Mouse (Mus musculus) ovary, postnatal 10 days (tissue): Measurements from ENCODE around the gene Polh.
A peak's percentile ranks its signal among the peaks of the same experiment; 100 is the strongest.

Experiments
- DNase-seq: peaks from one replicate; pipeline ENCODE4 v3.0.0; 2022; ENCODE audit warnings: low spot score

Polh gene

DNA sequence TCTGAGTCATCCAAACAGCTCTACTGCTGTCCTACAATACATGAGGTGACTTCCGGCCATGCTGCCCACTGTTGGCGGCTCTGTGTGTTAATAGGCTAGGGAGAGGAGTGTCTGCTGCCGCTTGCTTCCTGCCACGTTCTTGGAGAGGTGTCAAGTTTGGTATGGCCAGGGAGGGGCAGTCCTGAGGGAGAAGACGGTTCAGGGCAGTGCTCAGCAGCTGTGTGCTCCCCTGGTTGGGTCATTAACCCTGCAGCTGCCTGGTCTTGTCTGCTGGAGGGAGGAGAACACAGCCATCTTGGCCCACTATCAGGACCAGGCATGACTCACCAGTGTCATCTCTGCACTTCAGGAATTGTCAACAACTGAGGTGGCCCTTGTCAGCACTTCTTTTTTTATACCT is 34.1 kb downstream of the Polh start:
- no peak for DNase-seq

DNA sequence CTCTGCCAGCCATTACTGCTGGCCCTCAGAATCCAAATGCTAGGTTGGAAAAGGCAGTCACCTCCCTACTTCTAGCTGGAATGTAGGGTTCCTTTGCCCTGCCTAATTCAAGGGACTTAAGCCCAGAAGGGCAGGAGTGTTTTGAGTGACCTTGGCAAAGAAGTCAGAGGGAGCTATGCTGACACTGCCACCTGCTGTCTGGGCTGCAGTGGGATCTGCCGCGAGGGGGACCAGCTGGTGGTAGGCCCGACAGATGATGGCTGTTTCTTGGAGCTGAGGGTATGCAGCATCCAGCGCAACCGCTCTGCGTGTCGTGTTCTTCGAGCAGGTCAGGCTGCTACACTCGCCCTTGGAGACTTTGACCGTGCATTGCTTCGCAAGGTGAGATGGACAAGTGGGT is 35.4 kb downstream of the Polh start:
- DNase-seq: no peak

DNA sequence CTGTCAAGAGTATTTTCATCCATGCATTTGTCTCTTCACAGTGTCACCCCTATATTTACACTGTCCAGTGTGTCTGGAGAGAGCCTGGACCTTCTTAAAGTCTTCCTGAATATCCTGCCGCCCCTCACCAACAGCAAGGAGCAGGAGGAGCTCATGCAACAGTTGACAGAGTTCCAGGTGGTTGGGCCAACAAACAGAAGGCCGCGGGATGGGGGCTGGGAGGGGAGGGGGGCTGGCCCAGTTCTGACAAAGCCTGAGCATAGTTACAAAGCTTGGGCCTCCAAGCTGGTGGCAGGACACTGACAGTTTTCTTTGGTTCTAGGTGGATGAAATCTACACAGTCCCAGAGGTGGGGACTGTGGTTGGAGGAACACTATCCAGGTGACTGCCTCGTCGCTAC is 36.2 kb downstream of the Polh start:
- DNase-seq: no peak

DNA sequence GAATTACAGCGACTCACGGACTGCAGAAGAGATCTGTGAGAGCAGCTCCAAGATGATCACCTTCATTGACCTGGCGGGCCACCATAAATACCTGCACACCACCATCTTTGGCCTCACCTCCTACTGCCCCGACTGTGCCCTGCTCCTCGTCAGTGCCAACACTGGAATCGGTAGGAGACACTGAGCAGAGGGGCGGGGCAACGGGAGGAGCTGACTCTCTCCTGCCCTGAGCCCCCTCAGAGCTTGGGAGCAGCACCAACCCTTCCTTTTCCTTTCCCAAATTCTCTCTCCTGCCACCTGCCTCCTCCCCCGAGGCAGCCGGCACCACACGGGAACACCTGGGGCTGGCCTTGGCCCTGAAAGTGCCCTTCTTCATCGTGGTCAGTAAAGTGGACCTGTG is 37.0 kb downstream of the Polh start:
- DNase-seq: no peak

DNA sequence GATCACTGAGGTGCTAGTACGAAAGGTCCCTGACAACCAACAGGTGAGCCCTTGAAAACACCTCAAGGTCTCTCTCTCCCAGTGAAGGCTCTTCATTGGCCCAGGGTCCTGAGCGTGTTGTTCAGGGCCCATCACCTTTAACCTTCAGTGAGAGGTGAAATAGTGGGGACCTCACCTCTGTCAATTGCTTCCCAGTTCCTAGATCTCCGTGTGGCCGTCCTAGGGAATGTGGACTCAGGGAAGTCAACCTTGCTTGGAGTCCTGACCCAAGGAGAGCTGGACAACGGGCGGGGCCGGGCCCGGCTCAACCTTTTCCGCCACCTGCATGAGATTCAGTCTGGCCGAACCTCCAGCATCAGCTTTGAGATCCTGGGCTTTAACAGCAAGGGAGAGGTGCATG is 37.7 kb downstream of the Polh start:
- no peak for DNase-seq

DNA sequence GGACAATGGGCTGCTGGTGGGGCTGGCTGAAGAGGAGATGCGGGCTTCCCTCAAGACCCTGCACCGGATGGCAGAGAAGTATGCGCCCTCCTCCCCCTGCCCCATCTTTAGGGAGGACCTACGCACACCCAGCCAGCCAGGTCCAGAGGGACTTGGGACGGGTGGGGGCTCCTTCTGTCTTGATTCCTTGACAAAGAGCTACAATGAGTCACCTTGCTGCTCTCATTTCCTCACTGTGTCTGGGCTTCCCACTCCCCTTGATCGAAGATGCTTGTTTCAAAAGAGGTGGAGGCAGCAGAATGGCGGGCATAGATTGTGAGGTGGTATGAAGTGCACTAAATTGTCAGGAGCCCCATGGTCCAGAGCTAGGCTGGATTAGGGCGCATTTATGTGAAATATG is 38.1 kb downstream of the Polh start:
- no peak for DNase-seq

DNA sequence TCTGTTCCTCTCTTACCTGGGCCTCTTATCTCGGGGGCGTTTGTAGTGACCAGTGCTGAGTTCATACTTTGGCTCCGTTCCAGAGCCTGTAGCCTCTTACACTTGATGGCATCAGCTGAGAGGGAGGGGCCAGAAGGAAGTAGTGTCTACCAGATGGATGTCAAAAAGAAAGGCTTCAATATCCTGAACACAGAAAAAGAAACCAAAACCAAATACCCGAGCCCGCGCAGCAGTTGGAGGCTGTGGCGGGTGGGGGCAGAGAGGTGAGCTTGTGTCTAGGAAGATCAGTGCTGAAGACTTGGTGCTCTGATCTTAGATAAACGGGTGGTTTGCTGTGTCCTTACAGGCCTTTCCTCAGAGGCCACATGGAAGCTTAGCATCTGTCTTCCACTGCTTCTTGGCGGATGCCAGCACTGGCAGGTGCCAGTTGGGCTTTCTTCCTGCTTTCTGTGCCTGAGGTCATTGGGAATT is 39.5 kb downstream of the Polh start:
- no peak for DNase-seq

DNA sequence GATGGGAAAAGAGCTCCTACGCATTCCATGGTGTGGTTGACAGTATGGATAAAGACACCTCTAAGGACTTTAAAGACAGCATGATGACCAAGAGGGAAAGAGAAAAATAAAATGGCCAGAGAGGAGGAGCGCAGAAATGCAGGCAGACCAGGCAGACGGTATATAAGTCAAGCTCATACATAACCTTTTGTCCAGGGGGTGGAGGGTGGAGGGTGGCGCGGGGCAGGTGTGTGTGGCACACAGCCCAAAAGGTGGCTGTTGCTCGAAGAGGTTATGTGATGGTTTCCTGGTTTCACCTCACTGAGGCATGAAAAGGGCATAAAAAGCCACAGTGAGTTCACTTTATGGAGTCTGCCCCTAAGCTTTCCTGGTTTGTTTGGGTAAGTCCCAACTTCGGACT is 39.9 kb downstream of the Polh start:
- DNase-seq: no peak

DNA sequence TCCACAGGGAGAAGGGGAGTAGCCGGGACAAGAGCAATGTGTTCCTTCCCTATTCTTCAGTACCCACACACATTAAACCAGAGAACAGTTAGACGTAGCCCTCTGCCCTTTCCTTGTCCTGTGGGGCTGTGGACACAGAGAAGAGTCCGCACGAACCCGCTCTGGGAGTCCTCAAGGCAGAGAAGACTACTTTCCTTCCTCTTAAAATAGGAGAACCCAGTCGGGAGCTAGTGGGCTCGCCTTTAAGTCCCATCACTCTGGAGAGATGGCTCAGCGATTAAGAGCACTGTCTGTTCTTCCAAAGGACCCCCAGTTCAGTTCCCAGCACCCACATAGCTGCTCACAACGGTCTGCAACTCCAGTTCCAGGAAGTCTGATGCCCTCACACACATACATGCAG is 40.7 kb downstream of the Polh start:
- no peak for DNase-seq

DNA sequence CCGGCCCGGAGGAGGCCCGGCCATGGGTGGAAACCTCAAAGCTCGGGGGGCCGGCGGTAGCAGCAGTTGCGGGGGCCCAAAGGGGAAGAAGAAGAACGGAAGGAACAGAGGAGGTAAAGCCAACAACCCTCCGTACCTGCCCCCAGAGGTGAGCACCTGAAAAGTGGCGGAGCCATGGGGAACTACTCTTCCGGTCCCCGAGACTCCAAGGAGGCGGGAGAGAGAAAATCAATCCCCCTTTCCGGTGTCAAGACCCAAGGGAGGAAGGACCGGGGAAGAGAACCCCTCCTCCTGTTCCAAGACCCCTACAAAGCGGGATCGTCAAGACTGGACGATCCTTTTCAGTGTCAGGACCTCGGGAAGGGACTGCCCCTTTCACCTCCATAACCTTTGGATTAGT is 41.3 kb downstream of the Polh start:
- DNase-seq: no peak

DNA sequence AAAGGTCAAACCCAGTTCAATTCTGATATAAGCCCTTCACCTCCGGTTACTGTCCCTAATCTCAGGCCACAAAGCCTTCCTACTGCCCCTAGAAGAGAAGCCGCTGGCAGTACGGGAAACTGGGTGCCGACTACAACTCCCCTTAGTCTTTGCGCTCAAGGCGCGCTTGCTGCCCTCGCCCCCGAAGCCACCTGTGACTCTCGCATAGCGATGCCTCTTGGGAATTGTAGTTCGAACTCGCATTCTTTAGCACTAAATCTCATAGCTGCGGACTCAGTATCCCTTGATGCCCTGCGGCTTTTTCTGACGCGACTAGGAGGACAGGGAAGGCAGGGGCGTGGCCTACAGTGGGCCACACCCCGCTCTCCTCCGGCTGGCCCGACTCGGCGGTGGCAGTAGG is 41.8 kb downstream of the Polh start, which contains the start of gene Gtpbp2:
TSS of gene Gtpbp2 (plus strand) at position 347 of the 400 bp plus-strand sequence.
- DNase-seq: no peak

DNA sequence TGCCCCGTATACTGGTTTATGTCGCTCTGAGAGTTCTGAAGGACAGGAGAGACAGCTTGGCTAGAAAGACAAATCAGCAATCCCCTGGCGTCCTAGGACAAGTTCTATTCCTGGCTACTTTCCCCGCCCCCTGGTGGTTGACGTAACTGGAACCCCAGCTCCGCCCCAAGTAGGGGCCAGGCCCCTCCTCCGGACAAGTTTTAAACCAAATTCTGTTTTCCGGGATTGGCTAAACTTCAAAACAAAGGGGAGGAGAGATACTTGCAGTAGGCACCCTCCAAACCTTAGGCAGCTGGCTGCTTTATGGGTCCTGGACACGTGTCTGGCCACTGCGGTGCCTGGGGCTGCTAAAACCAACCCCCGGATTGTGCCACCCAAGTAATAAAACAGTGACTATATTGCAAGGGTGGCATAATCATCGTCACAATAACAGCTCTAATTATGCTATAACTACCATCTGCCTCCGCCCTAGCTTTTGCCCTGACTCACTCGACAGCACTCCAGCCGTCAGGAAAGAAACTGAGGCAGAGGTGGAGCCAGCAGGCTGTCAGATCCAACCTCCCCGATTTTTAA is 42.3 kb downstream of the Polh start:
- DNase-seq: peak; percentile 83

DNA sequence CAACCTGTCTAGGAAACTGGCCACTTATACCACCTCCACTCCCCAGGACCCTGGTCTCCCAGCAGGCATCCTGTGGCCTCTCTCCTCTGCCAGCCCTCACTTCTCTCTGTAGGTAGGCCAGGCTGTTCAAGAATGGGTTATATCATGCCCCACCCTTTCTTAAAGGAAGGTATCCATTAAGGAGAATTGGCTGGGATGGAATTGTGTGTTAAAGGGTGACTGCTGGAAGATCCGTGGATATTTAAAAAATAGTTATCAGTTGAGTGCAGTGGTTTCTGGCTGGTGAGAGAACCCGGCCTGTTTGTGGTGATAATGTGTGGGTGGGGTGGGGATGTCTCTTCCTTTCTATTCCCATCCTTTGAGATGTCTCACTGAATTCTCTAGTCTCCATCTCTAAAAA is 43.2 kb downstream of the Polh start:
- no peak for DNase-seq

DNA sequence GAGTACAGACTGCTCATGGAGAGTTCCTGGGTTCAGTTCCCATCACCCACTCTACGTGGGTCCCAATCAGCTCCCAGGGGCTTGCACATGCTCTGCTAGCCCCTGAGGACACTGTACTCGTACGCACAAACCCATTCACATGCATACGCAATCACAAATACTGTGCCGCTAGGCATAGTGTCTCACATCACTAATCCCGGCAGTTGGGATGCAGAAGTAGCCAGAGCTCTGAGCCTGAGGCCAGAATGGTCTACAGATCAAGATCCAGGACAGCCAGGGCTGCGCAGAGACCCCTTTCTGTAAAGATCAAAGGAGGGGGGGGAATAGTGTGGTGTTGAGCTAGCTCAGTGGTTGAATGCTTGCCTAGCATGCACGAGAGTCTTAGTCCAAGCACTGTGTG is 45.3 kb downstream of the Polh start:
- no peak for DNase-seq

DNA sequence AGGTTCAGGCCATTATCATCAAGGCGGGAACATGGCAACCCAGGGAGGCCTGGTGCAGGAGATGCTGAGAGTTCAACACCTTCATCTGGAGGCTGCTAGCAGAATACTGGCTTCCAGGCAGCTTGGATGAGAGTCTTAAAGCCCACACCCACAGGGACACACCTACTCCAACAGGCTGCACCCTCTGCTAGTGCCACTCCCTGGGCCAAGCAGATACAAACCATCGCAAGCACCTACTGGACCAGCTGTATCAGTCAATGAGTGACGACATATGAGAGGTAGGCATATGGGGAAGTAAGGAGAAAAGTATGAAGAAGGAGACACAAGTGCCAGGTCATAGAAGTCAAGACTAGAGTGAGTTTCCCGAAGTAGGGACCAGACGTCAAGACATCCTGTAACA is 45.8 kb downstream of the Polh start:
- no peak for DNase-seq

DNA sequence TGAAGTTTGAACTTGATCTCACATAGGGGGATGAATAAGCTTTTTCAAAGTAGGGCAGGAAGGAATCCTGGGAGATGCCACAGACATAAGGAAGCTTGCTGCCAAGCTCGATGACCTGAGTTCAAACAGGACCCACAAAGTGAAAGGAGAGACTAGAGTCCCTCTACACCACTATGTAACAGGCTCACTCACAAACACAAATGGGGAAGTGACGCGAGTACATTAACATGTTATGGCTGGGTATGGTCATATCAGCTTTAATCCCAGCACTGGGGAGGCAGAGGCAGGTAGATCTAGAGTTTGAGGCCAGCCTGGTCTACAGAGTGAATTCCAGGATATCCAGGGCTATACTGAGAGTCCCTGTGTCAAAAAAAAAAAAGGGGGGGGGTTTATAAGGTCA is 48.1 kb downstream of the Polh start:
- no peak for DNase-seq

DNA sequence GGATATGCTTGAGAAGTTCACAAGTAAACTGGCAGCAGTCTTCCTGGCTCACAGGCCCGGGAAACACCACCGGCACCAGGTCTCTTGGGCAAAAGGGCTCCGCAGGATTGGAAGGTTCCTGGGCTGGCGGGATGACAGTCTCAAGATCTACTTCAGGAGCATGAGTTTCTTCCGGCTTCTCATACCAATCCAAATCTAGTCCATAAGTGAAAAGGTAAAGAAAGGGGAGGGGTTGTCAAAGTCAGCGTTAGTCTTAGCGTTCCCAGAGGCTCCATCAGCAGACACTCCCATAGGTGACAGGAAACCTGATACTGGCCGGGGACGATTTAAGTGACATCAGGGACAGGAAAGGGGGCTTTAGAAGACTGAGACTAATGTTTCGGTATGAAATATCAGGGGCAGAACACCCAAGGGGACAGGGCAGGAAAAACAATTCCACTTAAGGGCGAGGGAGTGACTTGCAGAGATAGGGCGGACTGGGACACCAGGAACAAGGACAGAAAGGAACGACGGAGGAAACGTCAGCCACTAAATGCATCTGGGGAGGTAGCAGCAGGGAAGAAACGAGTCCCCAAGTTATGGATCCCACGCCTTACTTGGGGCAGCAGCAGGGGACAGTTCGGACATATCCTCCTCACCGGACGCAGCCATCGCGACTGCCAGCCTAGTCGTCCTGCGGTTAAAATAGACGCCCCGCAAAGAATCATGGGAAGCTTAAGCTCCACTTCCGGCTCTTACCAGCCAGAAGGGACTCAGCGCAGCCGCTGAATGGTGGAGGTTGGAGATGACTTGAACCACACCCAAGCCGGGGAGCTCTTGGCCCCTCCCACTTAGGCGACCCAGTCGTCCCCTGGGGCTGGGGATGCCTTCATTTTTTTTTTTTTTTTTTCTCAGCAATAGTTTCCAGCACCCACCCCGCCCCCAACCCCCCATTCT is 49.3 kb downstream of the Polh start, which contains the start of gene Mad2l1bp:
TSS of gene Mad2l1bp (minus strand) at position 707 of the 936 bp plus-strand sequence.
- DNase-seq: no peak

DNA sequence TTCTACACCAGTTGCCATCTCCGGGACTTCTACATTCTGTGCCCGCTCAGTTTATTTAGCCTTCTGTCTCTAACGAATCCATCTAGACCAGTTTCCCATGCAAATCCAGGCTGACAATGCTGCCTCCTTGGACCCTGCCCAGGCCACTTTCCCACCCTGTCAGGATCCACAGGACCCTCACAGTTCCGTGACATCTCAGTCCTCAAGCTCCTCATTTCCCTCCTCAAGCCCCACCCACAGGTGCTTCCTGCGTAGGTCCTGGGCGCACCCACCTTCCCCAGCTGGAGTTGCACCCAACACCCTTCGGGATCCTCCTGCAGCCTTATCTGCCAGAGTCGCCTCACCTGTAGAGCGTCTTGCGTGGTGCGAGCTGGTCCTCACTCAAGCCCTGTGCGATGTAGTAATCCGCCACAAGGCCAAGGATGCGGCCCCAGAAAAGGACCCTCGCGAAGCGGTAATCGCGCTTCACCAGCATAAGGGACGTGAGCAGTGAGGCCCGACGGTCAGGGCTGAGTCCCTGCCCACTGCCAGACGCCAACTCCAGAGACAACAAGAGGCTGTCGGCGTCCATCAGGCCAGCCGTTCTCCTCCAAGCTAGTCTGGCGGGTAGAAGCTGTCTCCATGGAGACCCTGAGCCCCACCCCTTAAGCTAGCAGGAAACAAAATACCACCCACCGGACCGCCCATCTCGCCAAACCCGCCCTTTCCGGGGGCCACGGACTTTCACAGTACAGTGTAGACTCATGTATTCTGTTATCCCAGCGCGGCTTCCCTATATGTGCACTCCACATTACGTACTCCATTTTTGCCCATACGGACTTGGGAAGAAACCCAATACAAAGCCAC is 58.6 kb downstream of the Polh start, which contains the start of gene Rsph9:
TSS of gene Rsph9 (minus strand) at position 639 of the 846 bp plus-strand sequence.
- DNase-seq: no peak

DNA sequence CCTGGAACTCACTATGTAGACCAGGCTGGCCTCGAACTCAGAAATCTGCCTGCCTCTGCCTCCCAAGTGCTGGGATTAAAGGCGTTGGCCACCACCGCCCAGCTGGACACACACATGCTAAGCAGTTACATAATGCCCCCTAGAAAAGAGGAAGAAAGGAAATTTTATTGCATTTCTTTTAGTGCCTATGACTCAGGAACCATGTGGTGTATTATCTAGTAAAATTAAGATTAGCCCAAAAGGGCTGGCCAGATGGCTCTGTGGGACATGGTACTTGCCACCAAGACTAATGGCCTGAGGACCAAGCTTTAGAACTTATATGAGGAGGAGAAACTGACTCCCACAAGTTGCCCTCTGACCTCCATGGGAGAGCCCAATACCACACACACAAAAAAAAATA is 62.6 kb downstream of the Polh start:
- no peak for DNase-seq

DNA sequence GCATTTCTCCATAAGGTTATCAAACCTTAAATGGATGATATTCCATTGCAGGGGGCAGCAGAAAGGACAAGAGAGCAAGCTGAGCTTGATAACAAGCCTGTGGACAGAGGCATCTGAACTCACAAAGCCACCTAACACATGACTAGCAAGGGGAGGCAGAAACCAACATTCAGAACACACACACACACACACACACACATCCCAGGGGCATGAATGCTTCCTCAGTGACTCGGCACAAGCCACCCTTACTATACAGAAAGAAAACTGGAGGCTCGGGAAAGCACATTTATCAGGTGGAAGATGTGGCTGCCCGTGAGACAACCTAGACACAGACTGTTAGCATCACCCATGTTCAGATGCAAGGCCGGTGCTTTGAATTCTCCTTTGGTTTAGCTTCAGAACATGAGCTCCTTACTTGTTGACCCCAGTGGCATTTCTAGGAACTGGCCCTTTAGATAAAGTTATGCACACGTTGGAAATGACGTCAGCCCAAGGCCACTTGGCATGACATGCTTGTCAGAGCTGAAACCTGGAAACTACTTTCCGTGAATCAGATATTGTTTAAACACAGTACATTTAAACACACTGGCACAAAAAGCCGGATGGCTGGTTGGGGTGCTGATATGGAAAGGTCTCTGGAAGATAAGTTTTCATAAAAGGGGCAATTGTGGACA is 63.7 kb downstream of the Polh start:
- DNase-seq: no peak

DNA sequence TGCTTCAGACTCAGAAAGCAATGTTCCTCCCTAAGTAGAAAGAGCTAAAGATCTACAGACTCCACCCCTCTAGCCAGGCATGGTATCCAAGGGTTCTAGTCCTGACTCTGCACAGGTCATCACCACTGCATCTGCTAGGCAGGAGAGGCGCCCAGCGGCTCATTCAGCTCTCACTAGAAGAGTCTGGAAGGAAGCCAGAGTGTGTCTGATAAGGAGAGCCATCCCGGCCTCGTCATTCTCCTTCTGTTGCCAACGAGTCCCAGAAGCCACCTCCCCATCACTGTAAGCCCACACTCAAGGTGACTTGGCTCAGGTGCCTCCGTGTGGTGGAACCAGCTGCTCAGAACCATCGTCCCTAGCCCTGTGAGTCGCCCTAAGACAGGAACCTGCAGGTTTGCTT is 69.6 kb downstream of the Polh start:
- no peak for DNase-seq
